Mouse (Mus musculus) layer of hippocampus, adult 6 months (tissue): Measurements from ENCODE around the gene Wasf2. TPM values are rescaled to one million over a fixed set of nuclear protein-coding genes. Genes with fewer than 3 reads are reported as not detected.

ENCODE experiments used
- long read RNA-seq, 2 experiments: library from polyadenylated mRNA; unstranded; transcript quantifications; one replicate each; pipeline ENCODE4 v2.0.0; 2019 to 2020
- microRNA-seq: library from miRNA; unstranded; fragments of <30 nt; microRNA quantifications from one replicate; pipeline ENCODE4 v1.2.0, GENCODE M21; 2020
- polyA plus RNA-seq: library from polyadenylated mRNA; unstranded; fragments of <200 nt; fragmentation: Nextera tagmentation; gene quantifications from 2 replicates; pipeline ENCODE4 v1.2.3, GENCODE M21; 2021

Wasf2 gene
- polyA plus RNA-seq, result 43.2 and 45.3 TPM in 2 replicates
- long read RNA-seq, experiment 1, partial matches to known transcripts, result 30 of 35 reads
- long read RNA-seq, experiment 1, other reads (novel, unspliced or antisense), result 5 of 35 reads
- long read RNA-seq, experiment 2, full-length matches to known transcripts, result 1 of 13 reads
- long read RNA-seq, experiment 2, partial matches to known transcripts, result 10 of 13 reads
- long read RNA-seq, experiment 2, other reads (novel, unspliced or antisense), result 2 of 13 reads

DNA sequence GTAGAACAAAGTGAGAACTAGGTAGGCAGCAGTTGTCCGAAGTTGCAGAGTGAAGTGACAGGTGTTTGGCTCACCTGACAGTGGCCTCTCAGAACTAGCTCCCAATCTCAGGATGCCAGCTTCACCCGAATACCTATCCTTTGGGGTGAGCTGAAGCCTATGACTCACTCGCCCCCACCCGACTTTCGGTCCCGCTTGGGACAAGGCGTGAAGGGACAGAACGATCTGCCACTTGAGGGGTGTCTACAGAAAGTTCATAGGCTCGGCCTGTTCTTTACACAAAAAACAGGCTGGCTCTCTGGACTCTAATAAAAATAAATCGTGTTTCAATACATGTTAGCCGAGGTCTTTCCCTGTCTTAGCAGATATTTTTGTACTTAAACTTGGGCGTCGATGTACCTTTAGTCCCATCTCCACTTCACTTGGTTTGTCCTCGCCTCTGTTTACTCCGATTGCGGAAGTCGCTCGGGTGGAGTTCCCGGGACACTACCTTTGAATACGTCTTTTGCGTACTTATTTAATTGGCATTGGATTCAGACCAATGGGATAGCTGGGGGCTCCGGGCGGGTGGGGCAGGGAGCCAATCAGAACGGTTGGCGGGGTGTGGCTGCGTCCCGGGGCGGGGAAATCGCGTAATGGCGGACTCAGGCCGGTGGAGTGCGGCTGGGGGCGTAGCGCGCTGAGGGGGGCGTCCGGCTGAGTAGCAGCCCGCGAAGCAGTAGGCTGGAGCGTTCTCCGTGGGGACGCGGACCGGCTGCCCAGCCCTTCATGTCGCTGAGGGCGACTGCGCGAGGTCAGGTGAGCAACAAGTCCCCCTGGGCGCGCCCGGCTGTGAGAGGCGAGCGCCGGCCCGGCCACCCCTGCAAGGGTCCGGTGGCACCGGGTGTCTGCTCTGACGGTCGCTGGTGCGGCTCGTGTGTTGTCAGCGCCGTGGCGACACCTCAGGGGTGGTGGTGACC is at the start of gene Wasf2:
Gene Wasf2 (plus strand): TSS at position 575 of the 959 bp plus-strand sequence.

DNA sequence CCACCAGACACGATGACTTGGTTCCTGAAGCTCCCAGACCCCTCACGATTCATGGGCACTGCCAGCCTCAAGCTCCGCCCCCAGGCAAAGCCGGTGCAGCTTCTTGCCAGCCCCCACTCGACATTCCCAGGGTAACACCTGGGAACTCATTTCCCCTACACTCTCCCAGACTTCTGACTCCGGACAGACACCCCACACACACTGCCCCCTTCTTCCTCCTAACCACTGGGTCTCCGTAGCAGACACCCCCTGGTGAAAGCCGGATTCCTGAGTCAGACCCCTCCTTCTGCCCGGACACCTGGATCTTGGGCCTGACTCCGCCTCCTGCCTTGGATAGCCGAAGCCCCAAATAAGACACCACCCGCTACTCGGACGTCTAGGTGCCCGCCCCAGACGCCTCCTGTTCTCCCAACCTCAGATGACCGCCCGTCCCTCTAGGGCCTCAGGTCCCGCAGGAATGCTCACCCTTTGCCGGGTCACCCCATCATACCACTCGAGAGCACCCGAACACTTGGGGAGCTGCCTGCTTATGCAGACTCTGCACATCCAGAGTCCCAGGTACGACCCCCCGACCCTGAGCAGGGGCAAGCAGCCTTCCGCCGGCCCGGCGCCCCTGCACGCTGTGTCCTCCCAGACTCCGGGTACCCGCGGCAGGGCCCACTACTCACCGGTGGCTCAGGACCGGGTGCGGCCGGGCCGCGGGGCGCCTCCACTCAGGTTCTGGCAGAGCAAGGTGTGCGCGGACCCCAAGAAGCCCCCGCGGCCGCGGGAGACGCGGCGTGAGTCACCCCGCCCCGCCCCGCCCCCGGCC is 81.7 kb downstream of the Wasf2 start, which contains the start of the genes Cd164l2 and Gpr3:
Gene Cd164l2 (plus strand): TSS at position 381 of the 811 bp plus-strand sequence.
Gene Gpr3 (minus strand): TSS at position 786 of the 811 bp plus-strand sequence.

GRCm38 (mm10) chr4:133240490-133240921 is 110.2 kb downstream of the Wasf2 start, which contains the start of gene Map3k6:
Gene Map3k6, plus strand, starts transcription at chr4:133240818.

Small RNA genes lying within 50 kb of the gene (microRNA-seq; reads per million reads assigned to microRNA genes)
- 2.8 reads per million, percentile 7 among the genes with 10 or more reads in this experiment for gene Mir7017

Other genes starting within 250 kb of the Wasf2 start
- gene Stx12, start 246.0 kb upstream of the Wasf2 start, polyA plus RNA-seq, result 87.9 and 102 TPM in 2 replicates
- gene Fam76a, start 207.9 kb upstream of the Wasf2 start, polyA plus RNA-seq, result 32.3 and 34.6 TPM in 2 replicates
- gene Fgr, start 156.4 kb upstream of the Wasf2 start, polyA plus RNA-seq, result 0.05 TPM in 2 replicates
- gene Ahdc1, start 119.2 kb upstream of the Wasf2 start, polyA plus RNA-seq, result 4.2 and 7.0 TPM in 2 replicates
- 4.8 and 5.5 TPM in 2 replicates for gene Cd164l2, start 81.6 kb downstream of the Wasf2 start, polyA plus RNA-seq
- gene Gpr3, start 82.0 kb downstream of the Wasf2 start, polyA plus RNA-seq, result 7.1 and 11.2 TPM in 2 replicates
- 2.6 and 4.7 TPM in 2 replicates for gene Map3k6, start 110.3 kb downstream of the Wasf2 start, polyA plus RNA-seq
- 0.46 and 0.48 TPM in 2 replicates for gene Sytl1, start 132.6 kb downstream of the Wasf2 start, polyA plus RNA-seq
- 183 and 192 TPM in 2 replicates for gene Tmem222, start 147.3 kb downstream of the Wasf2 start, polyA plus RNA-seq
- 6.5 and 6.9 TPM in 2 replicates for gene Wdtc1, start 223.0 kb downstream of the Wasf2 start, polyA plus RNA-seq
- gene Slc9a1, start 239.2 kb downstream of the Wasf2 start, polyA plus RNA-seq, result 10.5 and 11.0 TPM in 2 replicates